Mouse (Mus musculus) MEL-GATA-1-ER (cell line): ENCODE data around the gene Cers5.
A peak's percentile ranks its signal among the peaks of the same experiment; 100 is the strongest.
"Not testable (repeated sequence)": the region's sequence is repeated elsewhere in the genome, so short reads cannot be mapped to it uniquely, and the experiment has no call there.

Source experiments
- DNase-seq: peaks from one replicate; pipeline ENCODE4 v3.0.0-alpha.2; 2012; ENCODE audit warnings: low read depth; ENCODE audit errors: extremely low read depth

Gene Cers5

DNA sequence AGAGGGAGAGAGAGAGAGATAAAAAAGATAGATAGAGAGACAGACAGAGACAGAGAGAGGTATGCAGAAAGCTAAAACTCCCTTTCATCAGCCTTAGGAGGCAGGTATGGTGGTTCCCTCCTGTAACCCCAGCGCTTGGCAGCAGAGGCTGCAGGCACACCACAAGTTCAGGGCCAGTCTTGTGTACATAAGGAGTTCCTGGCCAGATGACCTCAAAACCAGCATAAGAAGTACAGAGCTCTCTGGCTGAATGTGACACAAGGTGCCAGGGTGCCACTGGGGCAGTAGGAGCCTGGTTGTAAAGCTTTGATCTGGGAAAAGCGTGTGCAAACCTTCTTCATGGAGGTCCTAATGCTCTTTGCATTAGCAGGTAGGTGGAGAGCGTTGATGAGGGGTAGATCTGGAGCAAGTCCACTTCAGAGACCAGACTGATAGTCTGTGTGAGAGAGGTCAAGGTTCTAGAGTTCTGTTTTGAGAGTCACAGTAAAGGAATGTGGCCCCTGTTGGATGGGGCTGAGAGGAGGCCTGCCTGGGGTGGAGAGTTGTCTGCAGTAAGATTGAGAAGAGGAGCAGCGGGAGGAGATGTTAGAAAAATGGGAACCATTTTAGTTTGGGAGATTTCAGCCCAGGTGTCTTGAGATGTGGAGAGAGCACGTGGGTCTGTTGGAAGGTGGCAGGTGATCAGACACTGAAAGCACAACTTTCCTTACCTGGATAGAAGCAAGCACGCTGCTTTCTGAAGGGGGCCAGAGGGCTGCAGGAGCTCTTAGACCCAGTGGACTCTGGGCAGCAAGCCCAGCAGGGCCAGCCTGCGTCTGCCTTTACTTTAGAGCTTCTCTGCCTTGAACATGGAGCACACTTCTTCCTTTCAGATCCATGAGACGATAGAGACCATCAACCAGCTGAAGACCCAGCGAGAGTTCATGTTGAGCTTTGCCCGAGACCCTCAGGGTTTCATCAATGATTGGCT, 62.2 kb downstream of the Cers5 start:
- DNase-seq: no peak

DNA sequence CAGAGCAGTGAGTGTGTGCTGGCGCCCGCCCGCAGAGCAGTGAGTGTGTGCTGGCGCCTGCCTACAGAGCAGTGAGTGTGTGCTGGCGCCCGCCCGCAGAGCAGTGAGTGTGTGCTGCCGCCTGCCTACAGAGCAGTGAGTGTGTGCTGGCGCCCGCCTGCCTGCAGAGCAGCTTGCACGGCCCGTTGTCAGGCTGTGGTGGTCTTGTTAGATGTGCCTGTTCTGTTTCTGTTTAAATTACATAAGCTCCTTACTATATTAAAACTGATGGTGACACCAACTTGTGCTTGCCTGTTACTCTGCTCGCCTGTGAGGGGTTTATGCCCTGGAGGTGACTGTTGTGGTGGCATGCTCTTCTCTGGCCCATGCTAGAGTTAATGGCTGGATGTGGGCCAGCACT, 64.5 kb downstream of the Cers5 start:
- DNase-seq: no peak

DNA sequence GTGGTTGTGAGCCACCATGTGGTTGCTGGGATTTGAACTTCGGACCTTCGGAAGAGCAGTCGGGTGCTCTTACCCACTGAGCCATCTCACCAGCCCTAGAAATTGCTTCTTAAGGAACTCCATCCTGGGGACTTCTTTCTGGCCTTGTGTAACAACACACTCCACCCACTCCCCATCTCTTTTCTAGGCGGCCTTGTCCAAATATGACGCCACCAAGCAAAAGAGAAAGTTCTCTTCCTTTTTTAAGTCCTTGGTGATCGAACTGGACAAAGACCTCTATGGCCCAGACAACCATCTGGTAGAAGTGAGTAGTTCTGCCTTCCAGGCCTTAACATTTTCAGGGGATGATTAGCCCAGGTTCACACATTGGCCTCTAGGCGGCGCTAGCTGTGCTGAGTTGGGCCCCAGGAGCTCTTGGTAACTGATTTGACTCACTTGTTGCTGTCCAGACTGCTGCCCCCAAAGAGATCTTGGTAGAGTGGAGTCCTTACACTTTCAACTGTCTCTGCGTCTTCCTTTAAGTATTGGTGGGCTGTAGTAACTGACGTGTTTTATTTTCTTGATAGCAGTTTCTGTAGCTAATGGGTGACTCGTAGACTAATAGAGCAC, 67.1 kb downstream of the Cers5 start, which contains the start of gene Gm17349:
Gene Gm17349, minus strand, starts transcription at position 51 of the 609 bp plus-strand sequence.
- DNase-seq: peak; percentile 71

DNA sequence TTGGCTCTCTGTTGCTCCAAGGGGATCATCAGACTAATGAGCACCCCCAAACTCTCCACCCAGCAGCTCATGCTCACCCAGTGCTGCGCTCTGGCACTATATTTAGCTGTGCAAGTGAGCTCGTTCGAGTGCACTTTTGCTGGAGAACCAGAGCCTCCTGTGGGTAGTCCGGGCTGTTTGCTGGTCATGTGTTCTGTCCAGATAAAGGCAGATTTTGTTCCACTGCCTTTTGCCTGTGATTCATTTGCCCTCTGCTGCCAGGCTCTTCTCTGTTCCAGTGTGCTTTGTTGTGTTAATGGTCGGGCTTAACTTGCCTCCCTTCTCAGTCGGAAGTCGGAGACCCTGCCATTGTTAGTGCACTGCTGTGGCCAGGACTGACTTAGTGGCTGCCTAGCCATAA, 67.8 kb downstream of the Cers5 start:
- no peak for DNase-seq

DNA sequence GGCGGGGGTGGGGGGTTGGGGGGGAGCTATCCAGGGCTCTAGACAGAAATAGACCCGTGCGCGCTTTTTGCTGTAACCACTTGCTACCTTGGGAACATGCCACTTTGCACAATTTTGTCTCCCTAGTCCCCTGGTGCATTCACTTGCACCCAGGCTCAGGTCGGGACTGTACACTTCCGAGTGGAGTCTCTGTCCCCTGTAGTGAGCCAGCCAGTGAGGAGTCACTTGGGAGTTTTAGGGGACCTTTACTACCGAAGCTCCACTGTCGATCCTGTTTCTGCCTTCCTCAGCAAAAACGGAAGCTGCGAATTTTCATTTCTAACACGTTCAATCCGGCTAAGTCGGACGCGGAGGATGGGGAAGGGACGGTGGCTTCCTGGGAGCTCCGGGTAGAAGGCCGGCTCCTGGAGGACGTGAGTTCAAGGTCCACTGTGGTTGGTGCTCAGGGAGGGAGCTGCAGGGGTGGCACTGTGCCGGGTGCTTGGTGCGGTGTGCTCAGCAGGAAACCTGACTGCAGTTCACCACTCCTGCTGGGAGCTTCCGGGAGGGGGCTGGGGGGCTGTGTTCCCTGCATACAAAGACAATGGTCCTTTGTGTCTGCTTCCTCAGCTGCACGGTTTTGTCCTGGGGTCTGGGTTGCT, 68.5 kb downstream of the Cers5 start:
- DNase-seq: no peak

DNA sequence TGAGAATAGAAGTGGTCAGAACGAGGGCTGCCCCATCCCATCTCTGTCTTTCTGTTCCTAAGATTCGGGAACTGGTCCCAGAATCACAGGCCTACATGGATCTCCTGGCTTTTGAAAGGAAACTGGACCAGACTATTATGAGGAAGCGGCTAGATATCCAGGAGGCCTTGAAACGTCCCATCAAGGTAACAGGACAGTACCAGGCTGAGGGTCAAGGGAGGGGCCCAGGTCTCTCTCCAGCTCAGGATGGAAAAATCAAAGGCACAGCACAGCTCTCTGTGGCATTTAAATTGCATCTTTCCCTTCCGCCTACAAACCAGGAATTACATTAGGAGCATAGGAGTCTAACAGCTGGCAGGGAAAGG, 69.0 kb downstream of the Cers5 start:
- DNase-seq: no peak

DNA sequence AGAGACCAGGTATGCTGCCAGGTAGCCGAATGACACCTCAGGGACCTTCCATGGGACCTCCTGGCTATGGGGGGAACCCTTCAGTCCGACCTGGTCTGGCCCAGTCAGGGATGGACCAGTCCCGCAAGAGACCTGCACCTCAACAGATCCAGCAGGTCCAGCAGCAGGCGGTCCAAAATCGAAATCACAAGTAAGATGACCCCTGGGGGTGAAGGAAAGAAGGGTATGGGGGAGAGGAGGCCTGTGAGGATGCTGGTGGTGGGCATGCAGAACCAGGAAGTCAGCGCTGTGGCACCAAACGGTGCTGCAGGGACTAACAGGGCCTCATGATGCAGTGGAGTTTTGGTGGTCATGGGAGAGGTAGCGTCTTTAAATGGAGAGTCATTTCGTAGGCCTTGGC, 69.6 kb downstream of the Cers5 start:
- no peak for DNase-seq

DNA sequence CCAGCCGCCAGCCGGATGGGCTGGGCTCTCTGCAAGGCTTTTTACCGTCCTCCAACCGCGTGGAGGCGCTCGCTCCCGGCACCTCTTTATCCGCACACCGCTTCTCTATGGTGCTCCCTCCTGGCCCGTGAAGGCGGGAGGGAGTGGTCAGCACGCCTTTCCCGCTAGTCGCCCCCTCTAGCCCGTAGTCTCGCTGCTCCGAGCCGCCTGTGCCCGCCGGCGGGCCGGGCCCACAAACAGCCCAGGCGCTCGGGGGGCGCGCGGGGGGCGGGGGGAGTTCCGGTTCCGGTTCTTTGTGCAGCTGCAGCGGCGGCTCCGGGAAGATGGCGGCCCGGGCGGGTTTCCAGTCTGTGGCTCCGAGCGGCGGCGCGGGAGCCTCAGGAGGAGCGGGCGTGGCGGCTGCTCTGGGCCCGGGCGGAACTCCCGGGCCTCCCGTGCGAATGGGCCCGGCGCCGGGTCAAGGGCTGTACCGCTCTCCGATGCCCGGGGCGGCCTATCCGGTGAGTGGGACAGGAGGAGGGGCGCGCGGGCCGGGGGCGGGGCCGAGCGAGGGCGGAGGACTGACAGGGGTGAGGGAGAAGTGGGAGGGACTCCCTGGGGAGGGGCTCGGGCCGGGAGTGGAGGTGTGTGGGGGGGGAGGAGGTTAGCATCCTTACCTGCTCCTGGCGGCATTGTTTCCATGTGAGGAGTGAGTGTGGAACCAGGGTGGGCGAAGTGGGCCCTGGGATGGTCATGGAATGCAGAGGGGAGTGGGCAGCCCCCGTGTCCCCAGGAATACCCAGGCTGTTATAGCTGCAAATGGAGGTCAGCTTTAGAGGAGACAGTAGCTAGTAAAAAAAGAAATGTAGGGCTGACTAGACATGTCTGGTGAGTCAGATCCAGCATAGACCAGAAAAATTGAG, 70.4 kb downstream of the Cers5 start, which contains the start of gene Smarcd1:
Gene Smarcd1, plus strand, starts transcription at position 131 of the 902 bp plus-strand sequence.
- DNase-seq: peak; percentile 91

DNA sequence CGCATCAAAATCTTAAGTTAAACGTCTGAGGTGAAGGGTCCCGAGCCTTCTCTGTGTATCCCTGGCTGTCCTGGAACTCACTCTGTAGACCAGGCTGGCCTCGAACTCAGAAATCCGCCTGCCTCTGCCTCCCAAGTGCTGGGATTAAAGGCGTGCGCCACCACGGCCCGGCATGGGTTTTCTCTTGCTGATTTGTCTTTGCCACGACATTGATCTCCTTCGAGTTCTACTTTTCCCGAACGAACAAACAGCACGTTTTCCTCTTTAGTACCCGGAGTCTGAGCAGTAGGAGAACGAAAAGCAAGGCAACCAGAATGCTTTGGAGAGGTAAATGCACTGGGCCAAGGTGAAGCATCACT, 71.1 kb downstream of the Cers5 start:
- DNase-seq: not testable (repeated sequence)

DNA sequence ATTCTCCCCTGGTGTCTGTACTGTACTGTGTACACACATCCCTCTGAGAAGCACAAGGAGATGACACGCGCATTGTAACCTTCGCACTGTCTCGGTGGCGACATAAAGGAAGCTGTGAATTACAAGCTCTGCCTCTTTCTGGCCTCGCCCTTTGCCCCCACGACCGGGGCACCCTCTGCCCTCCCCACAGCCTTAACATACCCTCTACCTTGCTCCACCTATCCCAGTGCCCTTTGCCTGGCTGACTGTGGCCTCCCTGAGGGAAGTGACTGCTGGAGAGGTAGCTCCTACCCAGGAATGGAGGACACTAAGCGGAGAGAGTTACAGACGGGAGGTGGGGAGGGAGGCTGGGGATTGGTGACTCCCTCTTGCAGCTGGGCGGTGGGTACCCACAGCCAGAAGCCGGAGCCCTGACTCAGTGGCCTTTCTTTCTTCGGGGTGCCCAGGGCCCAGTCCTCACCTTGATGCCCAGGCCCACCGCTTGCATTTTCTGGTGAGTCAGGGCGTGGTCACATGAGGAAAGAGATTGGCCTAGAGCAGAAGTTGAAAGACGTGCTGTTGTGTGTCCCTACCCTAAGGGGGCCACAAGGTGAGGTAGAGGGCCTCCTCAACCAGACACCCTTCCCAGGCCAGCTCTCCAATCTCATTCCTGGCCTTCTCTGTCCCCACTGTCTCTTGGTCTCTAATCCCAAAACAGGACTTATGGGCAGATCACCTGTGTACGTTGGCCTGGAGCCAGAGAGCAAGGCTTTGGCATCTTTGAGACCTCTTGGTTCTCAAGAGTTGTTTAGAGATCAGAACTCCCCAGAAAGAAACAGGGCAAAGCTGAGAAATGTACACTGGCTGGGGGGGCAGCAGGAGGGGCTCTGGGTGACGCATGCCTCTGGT, 72.2 kb downstream of the Cers5 start:
- no peak for DNase-seq

DNA sequence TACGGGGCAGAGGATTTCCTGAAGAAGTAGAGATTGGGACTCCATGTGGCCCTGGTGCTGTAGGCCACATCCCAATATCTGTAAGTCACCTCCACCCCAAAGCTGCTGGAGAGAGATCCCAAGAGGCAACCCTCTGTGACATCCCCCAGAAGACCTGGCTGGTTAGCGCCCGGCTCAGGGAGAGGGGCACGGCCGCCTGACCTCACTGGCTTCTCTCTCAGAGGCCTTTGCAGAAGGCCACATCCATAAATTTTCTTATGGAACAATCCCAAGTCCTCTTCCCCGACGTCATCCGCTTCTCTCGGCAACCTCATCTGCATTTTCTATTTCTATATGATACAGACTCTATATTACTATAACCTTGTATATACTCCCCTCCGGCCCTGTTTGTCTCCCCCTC, 73.0 kb downstream of the Cers5 start:
- no peak for DNase-seq

DNA sequence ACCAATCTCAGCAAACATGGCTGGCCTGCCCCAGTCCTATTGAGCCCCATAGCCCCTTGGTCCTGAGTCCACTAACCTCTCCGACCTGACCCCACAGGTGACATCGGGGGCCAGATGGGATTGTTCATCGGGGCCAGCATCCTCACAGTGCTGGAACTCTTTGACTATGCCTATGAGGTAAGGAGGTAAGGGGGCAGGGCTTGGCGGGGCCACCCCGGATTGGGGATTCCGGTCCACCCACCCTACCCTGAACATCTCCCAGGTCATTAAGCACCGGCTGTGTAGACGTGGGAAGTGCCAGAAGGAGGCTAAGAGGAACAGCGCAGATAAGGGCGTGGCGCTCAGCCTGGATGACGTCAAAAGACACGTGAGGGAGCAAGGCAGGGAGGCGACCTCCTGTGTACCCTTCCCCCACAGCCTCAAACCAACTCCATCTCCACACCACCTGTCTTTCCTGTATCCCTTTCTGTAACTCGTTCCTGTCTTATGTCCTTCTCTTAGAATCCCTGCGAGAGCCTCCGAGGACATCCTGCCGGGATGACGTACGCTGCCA, 74.1 kb downstream of the Cers5 start:
- DNase-seq: no peak

DNA sequence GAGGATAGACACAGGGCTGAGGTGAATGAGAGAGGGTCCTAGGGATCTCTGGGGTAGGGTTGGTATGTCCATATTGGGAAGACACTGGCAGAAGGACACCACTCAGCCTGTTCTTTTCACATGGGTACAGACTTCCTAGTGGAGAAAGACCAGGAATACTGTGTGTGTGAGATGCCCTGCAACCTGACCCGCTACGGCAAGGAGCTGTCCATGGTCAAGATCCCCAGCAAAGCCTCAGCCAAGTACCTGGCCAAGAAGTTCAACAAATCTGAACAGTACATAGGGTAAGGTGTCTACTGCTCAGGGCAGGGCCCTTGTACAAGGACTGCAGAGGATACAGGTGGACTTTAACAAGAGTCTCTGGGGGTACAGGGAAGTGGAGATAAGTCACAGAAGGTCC, 75.4 kb downstream of the Cers5 start:
- no peak for DNase-seq

DNA sequence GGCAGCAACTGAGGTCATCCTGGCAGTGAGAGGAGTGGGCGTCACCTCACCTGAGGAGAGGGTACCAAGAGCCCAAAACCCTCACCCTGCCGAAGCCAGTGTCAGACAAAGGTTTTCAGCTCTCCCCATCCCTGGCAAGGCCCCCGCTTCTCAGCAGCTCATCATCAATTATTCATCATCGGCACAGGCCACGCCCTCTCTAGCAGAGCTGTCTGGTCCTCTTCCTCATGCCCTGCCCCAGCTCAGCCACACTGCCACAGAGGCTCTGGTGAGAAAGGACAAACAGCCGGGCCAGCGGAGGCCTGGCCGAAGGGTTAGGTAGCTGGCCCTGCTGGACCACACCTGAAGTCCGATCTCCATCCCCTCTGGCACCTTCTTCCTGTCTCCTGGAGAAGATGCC, 80.7 kb downstream of the Cers5 start:
- no peak for DNase-seq

DNA sequence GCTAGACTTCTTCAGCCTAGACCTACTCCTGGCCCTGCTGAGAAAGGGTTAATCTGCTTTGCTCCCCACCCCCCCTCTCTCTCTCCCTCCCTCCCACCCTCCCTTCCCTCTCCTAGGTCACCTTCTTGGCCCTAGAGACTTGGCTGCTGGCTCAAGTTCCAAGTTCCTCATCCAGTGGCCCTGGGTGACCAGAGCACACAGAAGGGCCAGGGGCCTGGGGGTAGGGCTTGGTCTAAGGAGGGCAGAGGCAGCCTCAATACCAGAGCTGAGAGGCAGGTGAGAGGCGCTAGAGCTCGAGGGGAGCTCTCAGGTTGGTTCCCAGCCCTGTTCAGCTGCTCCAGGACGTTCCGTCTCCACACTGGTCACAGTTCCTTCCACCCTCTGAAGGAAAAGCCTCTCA, 81.8 kb downstream of the Cers5 start:
- DNase-seq: no peak

DNA sequence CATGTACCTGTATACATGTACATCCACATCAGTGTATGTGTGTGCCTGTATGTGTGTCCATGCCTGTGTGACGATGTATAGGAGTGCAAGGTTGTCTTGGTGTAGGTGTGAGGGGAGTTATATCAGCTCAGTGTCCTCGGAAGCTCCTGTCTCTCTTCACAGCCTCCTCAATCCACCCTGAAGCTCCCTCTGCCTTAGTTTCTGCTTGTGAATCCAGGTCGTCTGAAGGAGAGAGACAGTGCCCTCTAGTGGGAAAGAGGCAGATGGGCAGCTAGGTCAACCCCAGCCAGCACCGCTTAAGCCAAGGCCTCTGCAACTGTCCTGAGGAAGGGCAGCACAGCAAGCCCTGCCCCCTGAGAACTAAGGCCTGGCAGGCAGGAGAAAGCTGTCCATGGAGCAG, 84.0 kb downstream of the Cers5 start:
- peak; percentile 69 for DNase-seq
